Mouse (Mus musculus) urinary bladder, adult 18-20 months (tissue): ENCODE results near the gene Gtpbp8.

Experiments
- DNase-seq, 2 experiments: peaks; one replicate each; pipeline ENCODE4 v3.0.0; 2022; ENCODE audit warnings: low spot score in 2 of 2, mixed read lengths in 2 of 2

Gene Gtpbp8

DNA sequence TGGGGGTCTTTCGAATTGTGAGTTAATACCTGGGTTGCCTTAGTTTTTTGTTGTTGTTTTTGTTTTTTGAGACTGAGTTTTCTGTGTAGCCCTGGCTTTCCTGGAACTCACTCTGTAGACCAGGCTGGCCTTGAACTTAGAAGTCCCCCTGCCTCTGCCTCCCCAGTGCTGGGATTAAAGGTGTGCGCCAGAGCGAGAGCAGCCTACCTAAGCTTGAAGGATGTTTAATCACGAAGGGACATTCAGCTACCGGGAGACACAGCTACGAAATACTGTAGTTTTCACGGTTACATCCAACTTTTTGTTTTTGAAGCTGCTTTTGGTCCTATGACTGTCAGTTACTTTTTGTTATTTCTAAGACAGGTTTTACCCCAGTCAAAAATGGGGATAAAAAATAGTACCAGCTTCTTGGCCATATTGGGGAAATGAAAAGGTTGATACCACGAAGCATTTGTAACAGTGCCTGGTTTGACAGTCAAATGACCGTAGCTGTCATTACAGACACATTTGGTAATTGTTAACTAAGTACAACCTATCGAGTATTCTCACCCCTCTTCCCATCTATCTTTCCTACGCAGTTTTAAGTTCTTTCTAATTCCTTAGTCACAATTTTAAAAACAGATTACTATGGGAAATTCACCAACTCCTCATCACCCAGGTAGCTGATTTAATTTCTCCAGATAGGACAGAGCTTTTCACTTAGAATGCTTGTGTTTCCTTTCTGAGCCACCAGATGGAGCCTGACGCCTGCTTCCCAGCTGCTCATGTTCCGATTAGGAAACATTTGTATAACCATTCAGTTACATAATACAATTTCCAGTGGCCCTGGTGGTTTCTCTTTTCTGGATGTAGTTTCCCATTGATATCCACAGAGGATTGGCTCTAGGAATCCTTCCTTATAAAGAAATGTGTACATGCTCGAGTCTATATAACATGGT lies 20.6 kb downstream of the Gtpbp8 start:
- DNase-seq: peak; percentile 28 to 64

DNA sequence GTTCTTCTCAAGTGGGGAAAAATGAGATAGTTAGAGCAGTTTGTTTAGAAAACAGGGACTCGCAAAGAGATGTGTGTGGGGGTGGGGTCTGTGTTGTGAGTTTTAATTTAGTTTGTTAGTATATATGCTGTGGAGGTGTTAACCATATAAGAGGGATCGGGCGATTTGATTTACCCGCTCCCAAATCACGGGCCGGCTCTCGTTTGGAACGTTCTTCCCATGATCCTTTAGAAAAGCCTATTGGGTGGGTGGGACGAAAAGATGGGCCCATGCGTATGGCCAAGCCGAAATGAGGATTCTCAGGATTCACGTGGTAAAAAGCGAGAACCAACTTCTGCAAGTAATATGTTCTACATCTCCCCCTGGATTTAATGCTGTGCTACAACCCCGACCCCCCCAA lies 21.3 kb downstream of the Gtpbp8 start:
- no peak for DNase-seq

GRCm38 (mm10) chr16:44724083-44724787 lies 21.9 kb downstream of the Gtpbp8 start, which contains the start of gene Nepro:
TSS of gene Nepro (plus strand) at chr16:44724301.
- DNase-seq: peak; percentile 92 to 99

DNA sequence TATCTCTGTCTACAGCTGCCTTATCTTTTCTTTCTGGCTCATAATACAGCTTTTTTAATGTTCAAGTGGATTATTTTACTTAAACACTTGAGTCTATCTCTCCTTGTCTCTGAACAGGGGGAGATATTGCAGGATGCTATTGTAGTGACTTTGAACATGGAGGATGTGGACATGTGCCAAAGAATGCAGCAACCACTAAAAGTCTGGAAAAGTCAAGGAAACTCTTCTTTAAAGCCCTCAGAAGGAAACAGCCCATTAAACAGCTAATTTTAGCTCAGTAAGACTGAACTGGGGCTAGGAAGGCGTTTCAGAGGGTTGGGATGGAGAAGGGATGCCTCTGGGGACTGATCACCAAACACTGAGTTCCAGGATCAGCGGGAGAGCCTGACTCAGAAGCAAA lies 23.5 kb downstream of the Gtpbp8 start:
- no peak for DNase-seq

DNA sequence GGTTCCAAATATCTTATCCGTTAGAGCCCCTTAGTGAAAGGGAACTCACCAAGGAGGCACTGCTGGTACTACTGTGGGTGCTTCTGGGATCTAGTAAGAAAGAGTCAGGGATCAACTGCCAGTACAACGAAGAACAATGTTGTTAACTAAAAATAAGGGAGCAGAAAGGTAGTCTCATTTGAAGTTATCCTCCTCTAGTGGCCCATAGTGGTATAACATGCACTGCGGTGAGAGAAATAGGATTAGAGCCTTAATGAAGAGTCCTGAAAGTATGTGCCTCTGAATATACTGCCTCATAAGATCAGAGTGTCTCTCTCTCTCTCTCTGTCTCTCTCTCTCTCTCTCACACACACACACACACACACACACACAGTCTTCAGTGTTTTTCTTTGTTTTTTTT lies 25.6 kb downstream of the Gtpbp8 start:
- DNase-seq: no peak

- no peak for DNase-seq
These were observed 26.8 kb downstream of the Gtpbp8 start for GRCm38 (mm10) chr16:44719349-44719748.

DNA sequence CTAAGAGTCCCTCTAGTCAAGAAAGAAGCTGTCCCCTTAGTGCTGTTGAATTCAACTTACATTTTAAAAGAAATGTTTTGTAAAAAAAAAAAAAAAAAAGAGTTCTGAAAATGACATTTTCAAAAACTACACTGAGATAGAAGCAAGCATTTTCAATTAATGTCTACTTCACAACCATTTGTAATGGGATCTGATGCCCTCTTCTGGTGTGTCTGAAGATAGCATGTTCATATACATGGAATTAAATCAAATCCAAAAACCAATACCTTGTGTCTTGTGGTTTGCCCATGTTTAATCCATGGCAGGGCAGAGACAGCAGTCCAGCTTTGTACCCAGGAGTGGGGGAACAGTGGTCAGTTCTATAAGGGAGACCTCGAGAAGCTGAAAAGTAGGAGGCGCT lies 28.3 kb downstream of the Gtpbp8 start:
- DNase-seq: no peak

- DNase-seq: no peak
These were observed 29.0 kb downstream of the Gtpbp8 start for GRCm38 (mm10) chr16:44717141-44717634.

GRCm38 (mm10) chr16:44716305-44717140 lies 29.6 kb downstream of the Gtpbp8 start:
- peak in 1 of 2 experiments; percentile 11 for DNase-seq

- DNase-seq: no peak
These were observed 42.7 kb downstream of the Gtpbp8 start for GRCm38 (mm10) chr16:44703458-44703857.

DNA sequence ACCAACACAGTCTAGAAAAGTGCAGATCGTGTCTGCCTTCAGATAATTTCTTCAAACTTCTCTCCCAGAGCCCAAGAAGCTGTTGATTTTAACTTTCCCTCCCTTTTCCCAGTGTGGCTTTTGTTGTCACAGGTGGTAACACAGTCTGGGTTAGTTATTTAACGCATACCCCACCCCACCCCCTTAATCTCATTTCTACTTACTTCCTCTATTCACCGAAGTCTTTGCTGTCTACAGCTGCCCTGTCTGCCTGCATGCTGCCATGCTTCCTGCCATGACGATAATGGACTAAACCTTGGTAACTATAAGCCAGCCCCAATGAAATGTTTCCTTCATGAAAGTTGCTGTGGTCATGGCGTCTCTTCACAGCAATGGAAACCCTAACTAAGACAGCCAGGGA lies 43.9 kb downstream of the Gtpbp8 start:
- no peak for DNase-seq

DNA sequence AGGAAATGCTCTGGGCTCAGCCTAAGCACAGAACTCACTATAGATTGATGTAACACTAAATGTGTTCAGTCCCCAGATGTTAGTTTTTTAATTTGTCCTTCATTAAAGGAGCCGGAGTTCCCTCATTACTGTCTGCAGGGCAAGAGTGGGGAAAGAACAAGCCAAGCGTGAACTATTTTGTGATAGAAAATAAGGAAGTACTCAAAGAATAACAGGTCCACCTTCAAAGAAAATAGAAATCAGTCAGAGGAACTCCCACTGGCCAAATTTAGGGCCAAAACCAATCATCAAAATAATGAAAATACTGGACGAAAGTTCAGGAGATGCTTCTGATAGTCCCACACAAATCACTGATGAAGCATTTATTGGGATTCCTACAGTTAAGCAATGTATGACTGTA lies 45.0 kb downstream of the Gtpbp8 start:
- no peak for DNase-seq

DNA sequence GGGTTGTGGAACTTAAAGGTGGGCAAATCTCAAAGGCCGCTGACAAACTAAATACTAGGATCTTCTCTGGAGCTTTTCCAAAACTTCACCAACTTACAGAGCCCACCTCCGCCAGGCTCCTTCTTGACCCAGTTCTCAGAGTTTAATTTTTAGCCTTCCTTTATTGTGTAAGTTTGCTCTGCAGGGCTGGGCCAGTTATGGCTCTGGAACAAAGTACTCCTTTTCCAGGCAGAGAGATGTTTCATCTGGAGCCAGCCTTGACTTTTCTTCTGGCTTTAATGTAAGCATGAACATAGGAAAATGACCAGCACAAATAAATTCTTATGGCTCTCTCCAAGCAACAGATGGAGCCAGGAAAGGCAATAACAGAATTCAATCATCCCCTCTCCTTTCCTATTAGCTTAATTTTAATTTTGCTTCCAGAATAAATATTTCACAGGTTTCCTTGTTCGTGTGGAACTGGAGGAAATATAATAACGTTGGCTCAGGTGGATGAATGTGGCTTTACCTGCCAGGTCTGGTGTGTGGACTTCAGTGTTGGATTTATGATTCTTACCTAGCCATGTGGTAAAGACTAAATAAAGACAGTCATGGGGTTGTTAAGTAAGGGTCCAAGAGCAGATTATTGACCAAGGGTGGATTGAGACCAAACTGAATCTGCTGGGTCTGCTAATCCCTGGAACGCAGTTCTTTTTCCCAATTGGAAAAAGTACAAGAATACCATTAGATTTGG lies 48.5 kb downstream of the Gtpbp8 start:
- DNase-seq: no peak

DNA sequence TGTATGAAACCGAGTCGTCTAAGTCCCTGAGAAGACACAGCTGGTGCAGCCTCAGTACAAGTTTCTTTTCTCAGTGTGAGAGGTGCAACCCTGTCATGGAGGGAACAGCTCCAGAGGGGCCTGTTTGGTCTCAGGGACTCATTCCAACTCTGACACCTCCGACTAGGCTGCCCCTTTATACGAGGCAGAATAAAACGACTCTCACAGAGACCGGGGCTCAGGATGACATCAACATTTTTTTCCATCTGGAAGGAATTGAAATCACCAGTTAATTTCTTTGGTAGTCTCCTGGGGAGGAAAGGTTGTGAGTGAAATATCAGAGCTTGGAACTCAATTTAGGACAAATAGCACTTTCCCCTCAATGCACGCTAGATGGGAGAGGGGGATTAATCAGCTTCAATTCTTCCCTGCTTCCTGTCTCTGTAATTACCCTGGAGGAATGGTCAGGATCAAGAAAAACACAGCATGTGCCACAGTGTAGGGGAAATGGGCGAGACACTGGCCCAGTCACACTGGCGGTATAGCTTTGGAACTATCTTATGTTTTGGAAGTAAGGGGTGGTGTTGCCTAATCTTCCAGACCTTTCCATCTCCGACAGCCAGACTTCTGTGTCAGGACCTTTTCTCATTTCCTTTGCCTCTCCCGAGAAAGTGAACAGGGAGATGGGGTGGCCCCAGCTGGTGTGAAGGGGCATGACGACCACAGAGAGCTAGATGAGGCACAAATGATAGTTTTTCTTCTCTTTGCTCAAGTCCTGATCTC lies 50.1 kb downstream of the Gtpbp8 start:
- DNase-seq: no peak

DNA sequence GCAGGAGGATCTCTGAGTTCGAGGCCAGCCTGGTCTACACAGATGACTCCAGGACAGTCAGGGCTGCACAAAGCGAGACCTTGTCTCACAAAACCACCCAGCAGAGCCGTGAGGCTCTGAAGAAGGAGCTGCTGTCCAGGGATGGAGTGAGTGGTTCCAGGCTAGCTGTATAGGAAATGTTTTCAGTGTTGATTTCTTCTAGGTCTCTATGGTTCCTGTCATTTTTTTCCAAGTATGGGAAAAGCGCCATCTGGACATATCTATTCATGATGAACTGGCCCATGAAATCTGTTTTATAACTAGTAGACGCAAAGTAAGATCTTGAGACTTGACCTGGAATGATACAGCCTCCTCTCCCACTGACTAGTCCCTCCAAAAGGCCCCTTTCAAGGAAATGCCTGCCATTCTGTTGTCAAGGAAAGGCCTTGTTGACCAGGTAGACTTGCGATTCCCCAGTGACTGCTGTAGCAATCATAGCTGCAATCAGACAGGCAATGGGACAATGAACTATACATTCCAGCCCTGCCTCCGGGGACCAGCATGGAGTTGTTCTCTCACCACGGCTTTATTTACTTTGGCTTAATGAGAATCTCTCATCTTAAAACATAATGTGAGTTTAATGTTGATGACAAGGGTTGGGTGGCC lies 50.8 kb downstream of the Gtpbp8 start:
- DNase-seq: no peak

- DNase-seq: no peak
These were observed 52.5 kb downstream of the Gtpbp8 start for GRCm38 (mm10) chr16:44693695-44694094.

DNA sequence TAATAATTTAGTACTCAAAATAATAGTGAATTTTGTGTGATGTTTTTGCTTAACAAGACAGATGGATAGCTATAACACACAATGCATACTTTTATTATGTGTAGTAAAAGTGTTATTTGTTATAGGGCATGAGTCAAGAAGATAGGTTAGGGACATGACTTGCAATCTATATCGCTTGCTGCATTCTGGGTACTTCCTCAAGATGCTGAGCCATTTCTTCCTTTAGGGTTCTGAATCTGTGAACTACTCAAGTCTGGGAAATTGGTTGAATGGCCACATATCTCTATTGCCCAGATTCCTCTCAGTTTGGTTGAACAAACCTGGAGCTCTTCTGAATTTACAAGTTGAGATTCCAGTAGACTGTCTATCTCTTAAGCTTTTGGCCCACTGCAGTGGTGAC lies 53.6 kb downstream of the Gtpbp8 start:
- no peak for DNase-seq

DNA sequence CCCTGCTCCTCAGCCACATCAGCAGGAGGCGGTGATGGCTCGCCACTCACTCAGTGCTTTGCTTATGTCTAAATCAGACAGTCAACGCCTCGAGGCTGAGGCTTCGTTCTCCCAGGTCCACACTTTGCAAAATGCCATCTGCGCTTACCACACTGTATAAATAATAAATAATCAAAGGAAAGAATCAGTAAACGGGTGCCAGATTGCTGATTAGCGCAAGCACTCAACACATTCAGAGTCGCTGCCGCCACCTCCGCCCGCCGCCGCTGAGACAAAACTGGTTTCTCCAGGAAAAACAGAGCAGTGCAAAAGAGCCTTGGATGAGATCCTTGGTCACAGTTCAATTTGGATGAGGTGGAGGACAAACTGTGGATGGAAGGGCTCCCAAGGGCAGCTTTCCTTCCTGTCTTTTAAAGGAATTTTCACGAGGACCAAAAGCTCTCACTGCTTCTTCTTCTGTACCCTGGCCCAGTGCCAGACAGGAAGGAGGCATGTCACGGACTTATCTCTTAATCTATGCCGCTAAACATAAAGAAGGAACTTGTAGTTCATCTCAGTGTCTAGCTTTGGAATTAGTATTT lies 54.5 kb downstream of the Gtpbp8 start:
- DNase-seq: peak; percentile 11 to 23

GRCm38 (mm10) chr16:44691066-44691465 lies 55.1 kb downstream of the Gtpbp8 start:
- DNase-seq: no peak
